Mouse (Mus musculus) embryonic fibroblast, embryonic 13.5 days (primary cell): ENCODE measurements around the gene Gpa33. TPM values are rescaled to one million over a fixed set of nuclear protein-coding genes. Genes with fewer than 3 reads are reported as not detected.

Source experiments
- H3K27ac ChIP-seq: 2 replicates; pipeline ENCODE4 v1.5.1; 2012; ENCODE audit warnings: low read length, control low read depth, inconsistent platforms; ENCODE audit not compliant: insufficient read depth
- H3K4me1 ChIP-seq: 2 replicates; pipeline ENCODE4 v1.6.1; 2011; ENCODE audit warnings: low read length; ENCODE audit not compliant: control insufficient read depth, insufficient read depth
- H3K4me3 ChIP-seq: 2 replicates; pipeline ENCODE4 v1.5.1; 2011; ENCODE audit warnings: mild to moderate bottlenecking, control low read depth, low read length; ENCODE audit not compliant: insufficient read depth
- CTCF ChIP-seq: IDR thresholded peaks from 2 replicates; pipeline ENCODE4 v1.5.1; 2011; ENCODE audit warnings: mild to moderate bottlenecking, control low read depth, low read length, moderate library complexity, borderline replicate concordance; ENCODE audit not compliant: insufficient read depth
- POLR2A ChIP-seq: IDR thresholded peaks from 2 replicates; pipeline ENCODE4 v1.6.1; 2011; ENCODE audit warnings: low read depth, mild to moderate bottlenecking, control low read depth, low read length, moderate library complexity
- polyA plus RNA-seq: library from polyadenylated mRNA; stranded (reverse); fragments of >200 nt; gene quantifications from 2 replicates; pipeline ENCODE4 v1.2.4, GENCODE M21; 2011; ENCODE audit warnings: low read depth; ENCODE audit not compliant: missing spikeins, insufficient read length

Gene Gpa33
- not detected in 2 replicates for polyA plus RNA-seq

- TF ChIP-seq CTCF: no peak
- no peak for TF ChIP-seq POLR2A
- H3K27ac ChIP-seq: no peak within 1 kb of the TSS
- H3K4me1 ChIP-seq: no peaks in the 10 kb centered on the region
- no peak within 1 kb of the TSS for H3K4me3 ChIP-seq
These were observed at the start of gene Gpa33 for GRCm38 (mm10) chr1:166130224-166130860. TSS of gene Gpa33 (plus strand) at chr1:166130238.

- Histone ChIP-seq H3K4me3 (no peak overlapping the region), H3K27ac (no peak overlapping the region), H3K4me1 (no peaks in the 10 kb centered on the region)
- no peak for TF ChIP-seq POLR2A
- TF ChIP-seq CTCF: no peak
These were observed 41.4 kb upstream of the Gpa33 start for GRCm38 (mm10) chr1:166088446-166089170.

- H3K27ac ChIP-seq: no peak overlapping the region
- H3K4me1 ChIP-seq: no peaks in the 10 kb centered on the region
- no peak overlapping the region for H3K4me3 ChIP-seq
- TF ChIP-seq CTCF (no peak), POLR2A (no peak)
These were observed 40.7 kb upstream of the Gpa33 start for GRCm38 (mm10) chr1:166089337-166089736.

- no peak overlapping the region for H3K4me3 ChIP-seq
- H3K27ac ChIP-seq: no peak overlapping the region
- TF ChIP-seq POLR2A (no peak), CTCF (no peak)
- H3K4me1 ChIP-seq: no peaks in the 10 kb centered on the region
These were observed 40.3 kb upstream of the Gpa33 start for GRCm38 (mm10) chr1:166089739-166090138.

GRCm38 (mm10) chr1:166090306-166090705 lies 39.7 kb upstream of the Gpa33 start:
- no peak for TF ChIP-seq CTCF
- no peak for TF ChIP-seq POLR2A
- Histone ChIP-seq H3K4me3 (no peak overlapping the region), H3K27ac (no peak overlapping the region), H3K4me1 (no peaks in the 10 kb centered on the region)

- Histone ChIP-seq H3K27ac (no peak overlapping the region), H3K4me1 (no peaks in the 10 kb centered on the region), H3K4me3 (no peak overlapping the region)
- no peak for TF ChIP-seq POLR2A
- no peak for TF ChIP-seq CTCF
These were observed 35.6 kb upstream of the Gpa33 start for GRCm38 (mm10) chr1:166094462-166094861.

- TF ChIP-seq POLR2A (no peak), CTCF (no peak)
- Histone ChIP-seq H3K4me3 (no peak overlapping the region), H3K4me1 (no peaks in the 10 kb centered on the region), H3K27ac (no peak overlapping the region)
These were observed 31.9 kb upstream of the Gpa33 start for GRCm38 (mm10) chr1:166098120-166098519.

GRCm38 (mm10) chr1:166102920-166103608 lies 27.0 kb upstream of the Gpa33 start:
- Histone ChIP-seq H3K27ac (no peak overlapping the region), H3K4me1 (no peaks in the 10 kb centered on the region), H3K4me3 (no peak overlapping the region)
- no peak for TF ChIP-seq POLR2A
- no peak for TF ChIP-seq CTCF

- H3K27ac ChIP-seq: no peak overlapping the region
These were observed 25.2 kb upstream of the Gpa33 start for GRCm38 (mm10) chr1:166104858-166105257.

GRCm38 (mm10) chr1:166105464-166105863 lies 24.6 kb upstream of the Gpa33 start:
- Histone ChIP-seq H3K27ac (no peak overlapping the region), H3K4me1 (no peaks in the 10 kb centered on the region), H3K4me3 (no peak overlapping the region)
- TF ChIP-seq CTCF: no peak
- TF ChIP-seq POLR2A: no peak

More at GRCm38 (mm10) chr1:166104858-166105257, 25.2 kb upstream of the Gpa33 start:
- Histone ChIP-seq H3K4me1 (no peaks in the 10 kb centered on the region), H3K4me3 (no peak overlapping the region)
- no peak for TF ChIP-seq POLR2A
- TF ChIP-seq CTCF: no peak
